In genomic region chr11:105151226-105152016, GRCm38 (mm10) we compare ENCODE assay signal across 9 mouse cellular contexts. TPM values are rescaled to one million over a fixed set of nuclear protein-coding genes. Genes with fewer than 3 reads are reported as not detected.
DNase-seq lines count a peak whose midpoint lies in the region; ATAC-seq and TF ChIP-seq lines count a peak whose summit lies in the region.
"Had no signal": no experiment of that assay in that cellular context is flagged by ENCODE, and none has a peak within 500 bp of the region (broad histone marks: within the 10 kb centered on the region; RNA-seq: fewer than 3 reads in every experiment).

No protein-coding gene starts in this region.

- DNase-seq in lung, postnatal 4 days: no peak
- DNase-seq in thymus, postnatal 25 days: peak; percentile 53
- DNase-seq in left cerebral cortex, adult 2 months (ENCODE audit: extremely low spot score in 1 of 2, low spot score in 2 of 2): no peak
- DNase-seq in cerebellum, adult 11-12 months: no peak
- DNase-seq: lung, postnatal 14 days had no signal

- H3K4me2 ChIP-seq in lung, embryonic 16.5 days (ENCODE audit: low read depth, low read length): 0 out of 2 replicates have a peak overlapping the region, but pooled peaks have one; percentile 6
- peak overlapping the region; percentile 12; the same call in 1 of the 2 replicates for H3K4me2 ChIP-seq in forebrain, embryonic 15.5 days (replicated peaks)
- H3K4me2 ChIP-seq in liver, embryonic 16.5 days (ENCODE audit: low read depth, low read length): peak overlapping the region; percentile 68

- ATAC-seq in lung, embryonic 16.5 days (ENCODE audit: low read depth): no peak
- ATAC-seq in forebrain, embryonic 15.5 days (replicated peaks): no peak
- no peak for ATAC-seq in liver, embryonic 16.5 days (ENCODE audit: low read depth)
- no peak for ATAC-seq in megakaryocyte, adult 5-6 weeks (ENCODE audit: poor library complexity, severe bottlenecking)

- H3K9me3 ChIP-seq in lung, embryonic 16.5 days (ENCODE audit: control insufficient read depth, low read length): no peaks in the 10 kb centered on the region
- no peaks in the 10 kb centered on the region for H3K9me3 ChIP-seq in forebrain, embryonic 15.5 days
- H3K9me3 ChIP-seq in liver, embryonic 16.5 days (replicated peaks; ENCODE audit: control insufficient read depth, low read length): no peaks in the 10 kb centered on the region

- no peak overlapping the region for H3K4me3 ChIP-seq in lung, embryonic 16.5 days (ENCODE audit: low read length)
- no peak overlapping the region for H3K4me3 ChIP-seq in forebrain, embryonic 15.5 days
- no peak overlapping the region for H3K4me3 ChIP-seq in liver, embryonic 16.5 days (ENCODE audit: low read depth, low read length)
- no peak overlapping the region for H3K4me3 ChIP-seq in left cerebral cortex, adult 2 months

- H3K4me1 ChIP-seq in lung, embryonic 16.5 days (replicated peaks; ENCODE audit: control insufficient read depth, insufficient read depth, low read length): peaks cover 21% of the 10 kb centered on the region
- H3K4me1 ChIP-seq in forebrain, embryonic 15.5 days: 0 out of 2 replicates have a peak, but pooled peaks cover 4% of the 10 kb centered on the region
- peaks cover 52% of the 10 kb centered on the region for H3K4me1 ChIP-seq in liver, embryonic 16.5 days (ENCODE audit: control insufficient read depth, low read depth, low read length)

- no peak for TF ChIP-seq CTCF in left cerebral cortex, adult 2 months (IDR thresholded peaks at IDR 0.05)

- no peaks in the 10 kb centered on the region for H3K36me3 ChIP-seq in lung, embryonic 16.5 days (ENCODE audit: control insufficient read depth, insufficient read depth, low read length)
- H3K36me3 ChIP-seq in forebrain, embryonic 15.5 days: no peaks in the 10 kb centered on the region
- no peaks in the 10 kb centered on the region for H3K36me3 ChIP-seq in liver, embryonic 16.5 days (ENCODE audit: control insufficient read depth, insufficient read depth)

- intact Hi-C loops in left cerebral cortex, adult 2 months (cut with DNase I): no loop called here

- WGBS in lung, embryonic 16.5 days: 19% methylated on average over 17 of the region's 19 CpGs
- WGBS in forebrain, embryonic 15.5 days: 32% methylated on average over 18 of the region's 19 CpGs
- 20% methylated on average over 18 of the region's 19 CpGs for WGBS in liver, embryonic 16.5 days (ENCODE audit: insufficient replicate concordance)

- no peak overlapping the region for H3K9ac ChIP-seq in lung, embryonic 16.5 days (ENCODE audit: low read length)
- H3K9ac ChIP-seq in forebrain, embryonic 15.5 days (replicated peaks): no peak overlapping the region
- H3K9ac ChIP-seq in liver, embryonic 16.5 days (ENCODE audit: low read depth, low read length): peak overlapping the region; percentile 50

- H3K27me3 ChIP-seq in lung, embryonic 16.5 days (ENCODE audit: control insufficient read depth, insufficient read depth, low read depth, low read length): no peaks in the 10 kb centered on the region
- no peaks in the 10 kb centered on the region for H3K27me3 ChIP-seq in forebrain, embryonic 15.5 days
- no peaks in the 10 kb centered on the region for H3K27me3 ChIP-seq in liver, embryonic 16.5 days (ENCODE audit: control insufficient read depth, insufficient read depth, low read depth, low read length)

- no peak overlapping the region for H3K27ac ChIP-seq in lung, embryonic 16.5 days (ENCODE audit: low read length)
- no peak overlapping the region for H3K27ac ChIP-seq in forebrain, embryonic 15.5 days (replicated peaks)
- H3K27ac ChIP-seq in liver, embryonic 16.5 days (ENCODE audit: low read length): peak overlapping the region; percentile 82
- H3K27ac ChIP-seq in left cerebral cortex, adult 2 months: no peak overlapping the region

RNA-seq across cellular contexts. Expression of gene Gm10842, which starts 4.7 kb away (rescaled TPM):
- polyA plus RNA-seq in lung, embryonic 16.5 days (2015; fragmentation: Nextera tagmentation; extraction: Ambion mirVana): not detected in 2 replicates
- not detected in 2 replicates for polyA plus RNA-seq in forebrain, embryonic 15.5 days (2015; fragmentation: Nextera tagmentation; extraction: Ambion mirVana)
- polyA plus RNA-seq in liver, embryonic 16.5 days (2015; fragmentation: Nextera tagmentation; extraction: Ambion mirVana): not detected in 2 replicates
- not detected for total RNA-seq in left cerebral cortex, adult 2 months (2021)
- not detected in 2 replicates for total RNA-seq in megakaryocyte, adult 5-6 weeks (2015)
- total RNA-seq in megakaryocyte, adult 5-6 weeks (2017): not detected in 2 replicates

RNA-seq across cellular contexts. Expression of gene Mettl2, which starts 25.2 kb away (rescaled TPM):
- polyA plus RNA-seq in lung, embryonic 16.5 days (2015; fragmentation: Nextera tagmentation; extraction: Ambion mirVana): 32.9 and 33.0 TPM in 2 replicates
- 30.6 and 34.7 TPM in 2 replicates for polyA plus RNA-seq in forebrain, embryonic 15.5 days (2015; fragmentation: Nextera tagmentation; extraction: Ambion mirVana)
- polyA plus RNA-seq in liver, embryonic 16.5 days (2015; fragmentation: Nextera tagmentation; extraction: Ambion mirVana): 13.8 and 15.1 TPM in 2 replicates
- total RNA-seq in left cerebral cortex, adult 2 months (2021): 10 to 100 TPM; 15.0 to 18.8 TPM
- total RNA-seq in megakaryocyte, adult 5-6 weeks (2015): 6.7 and 10.0 TPM in 2 replicates
- total RNA-seq in megakaryocyte, adult 5-6 weeks (2017): 12.1 and 13.3 TPM in 2 replicates

RNA-seq across cellular contexts. Expression of gene Tlk2, which starts 27.2 kb away (rescaled TPM):
- 11.6 and 12.7 TPM in 2 replicates for polyA plus RNA-seq in lung, embryonic 16.5 days (2015; fragmentation: Nextera tagmentation; extraction: Ambion mirVana)
- polyA plus RNA-seq in forebrain, embryonic 15.5 days (2015; fragmentation: Nextera tagmentation; extraction: Ambion mirVana): 18.6 TPM in 2 replicates
- polyA plus RNA-seq in liver, embryonic 16.5 days (2015; fragmentation: Nextera tagmentation; extraction: Ambion mirVana): 5.5 and 6.6 TPM in 2 replicates
- 10 to 100 TPM; 56.0 to 61.1 TPM for total RNA-seq in left cerebral cortex, adult 2 months (2021)
- total RNA-seq in megakaryocyte, adult 5-6 weeks (2015): 40.4 and 49.0 TPM in 2 replicates
- 54.7 and 80.7 TPM in 2 replicates for total RNA-seq in megakaryocyte, adult 5-6 weeks (2017)

Comparison
In these comparisons a context has a peak if more than half of its experiments do, and no peak if none do; other contexts are left out.
1. H3K4me2 ChIP-seq: peak in every context shown above with its lines; median percentile 68 in liver, embryonic 16.5 days; 12 in forebrain, embryonic 15.5 days; 6 in lung, embryonic 16.5 days.